Mouse (Mus musculus) cortical plate, adult 2 months (tissue): Measurements from ENCODE around the gene Hoxc11.

ENCODE experiments used
- CTCF ChIP-seq: fragments of 200-500 bp; IDR thresholded peaks from 2 replicates; pipeline ENCODE4 v1.5.1; 2011; ENCODE audit warnings: mild to moderate bottlenecking, control low read depth, low read length; ENCODE audit not compliant: insufficient read depth; ENCODE audit errors: extremely low read depth
- POLR2A ChIP-seq: fragments of 200-500 bp; IDR thresholded peaks from 2 replicates; pipeline ENCODE4 v1.6.1; 2011; ENCODE audit warnings: mild to moderate bottlenecking, low read length, control low read depth; ENCODE audit not compliant: insufficient read depth; ENCODE audit errors: extremely low read depth

DNA sequence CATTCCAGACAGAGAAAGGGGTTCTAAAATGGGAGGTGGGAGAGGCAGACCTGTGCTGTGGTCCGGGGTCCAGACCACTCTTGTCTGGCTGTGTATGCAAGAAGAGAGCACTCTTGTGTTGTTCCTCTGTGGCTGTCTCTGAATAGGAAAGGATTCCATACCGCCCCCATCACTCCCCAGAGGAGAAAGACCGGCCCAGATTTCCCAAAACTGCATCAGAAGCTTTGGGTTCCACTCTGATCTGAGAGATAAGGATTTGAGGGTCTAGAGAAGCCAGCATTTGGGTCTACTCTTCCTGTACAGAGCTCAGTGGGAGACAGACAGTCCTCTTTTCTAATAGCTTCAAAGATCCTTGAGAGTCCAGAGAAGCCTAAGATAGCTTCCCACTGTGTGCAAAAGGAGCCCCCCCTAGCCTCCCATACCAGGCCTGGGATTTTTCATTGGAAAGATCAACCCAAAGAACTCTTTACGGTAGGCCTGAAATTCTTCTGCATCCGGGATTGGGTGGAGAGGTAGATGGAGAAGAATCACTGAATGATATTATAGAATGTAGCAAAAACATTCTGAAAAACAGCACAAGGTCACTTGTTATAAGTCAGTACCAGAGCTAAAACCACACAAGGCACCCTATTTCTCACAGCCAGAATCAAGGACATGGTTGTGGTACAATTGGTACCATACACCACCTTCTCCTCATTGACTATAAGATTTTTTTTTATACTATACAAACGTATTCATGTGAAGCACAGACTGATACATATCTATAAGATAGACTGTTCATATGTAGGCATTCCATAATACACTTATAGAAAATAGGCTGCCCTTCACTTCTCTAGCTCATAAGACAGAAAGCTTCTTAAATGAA is 31.4 kb upstream of the Hoxc11 start:
- no peak for TF ChIP-seq CTCF
- TF ChIP-seq POLR2A = no peak
